Mouse (Mus musculus) kidney, postnatal 4 days (tissue): ENCODE data around the gene Tmem135.

ENCODE experiments used
- DNase-seq, 2 experiments: peaks; one replicate each; pipeline ENCODE4 v3.0.0; 2021; ENCODE audit warnings: mixed read lengths in 2 of 2

The Tmem135 gene

GRCm38 (mm10) chr7:89404081-89404733, at the start of gene Tmem135, which contains the start of gene Fzd4:
Gene Tmem135 (minus strand): TSS chr7:89404222.
Gene Fzd4 (plus strand): TSS chr7:89404355.
- peak; percentile 98 to 99 for DNase-seq

GRCm38 (mm10) chr7:89450312-89450711, 46.3 kb upstream of the Tmem135 start:
- DNase-seq: no peak

GRCm38 (mm10) chr7:89445137-89445536, 41.1 kb upstream of the Tmem135 start:
- no peak for DNase-seq

GRCm38 (mm10) chr7:89442242-89442641, 38.2 kb upstream of the Tmem135 start:
- DNase-seq: no peak

- DNase-seq: no peak
Observed at GRCm38 (mm10) chr7:89441291-89441690, 37.3 kb upstream of the Tmem135 start.

GRCm38 (mm10) chr7:89437589-89437988, 33.6 kb upstream of the Tmem135 start:
- DNase-seq: peak; percentile 69 to 76

GRCm38 (mm10) chr7:89436404-89436803, 32.4 kb upstream of the Tmem135 start:
- DNase-seq: no peak

- peak; percentile 65 to 75 for DNase-seq
Observed at GRCm38 (mm10) chr7:89433893-89434616, 30.0 kb upstream of the Tmem135 start.

GRCm38 (mm10) chr7:89433193-89433892, 29.3 kb upstream of the Tmem135 start:
- peak; percentile 66 to 71 for DNase-seq

- DNase-seq: no peak
Observed at GRCm38 (mm10) chr7:89431185-89431584, 27.2 kb upstream of the Tmem135 start.

- DNase-seq: no peak
Observed at GRCm38 (mm10) chr7:89429326-89429725, 25.3 kb upstream of the Tmem135 start.

GRCm38 (mm10) chr7:89428804-89429203, 24.8 kb upstream of the Tmem135 start:
- no peak for DNase-seq

- DNase-seq: no peak
Observed at GRCm38 (mm10) chr7:89427101-89427500, 23.1 kb upstream of the Tmem135 start.

- DNase-seq: no peak
Observed at GRCm38 (mm10) chr7:89425803-89426725, 22.0 kb upstream of the Tmem135 start.

GRCm38 (mm10) chr7:89424659-89425058, 20.6 kb upstream of the Tmem135 start:
- no peak for DNase-seq

- DNase-seq: no peak
Observed at GRCm38 (mm10) chr7:89423688-89424255, 19.8 kb upstream of the Tmem135 start.

GRCm38 (mm10) chr7:89423194-89423593, 19.2 kb upstream of the Tmem135 start:
- DNase-seq: no peak

GRCm38 (mm10) chr7:89422650-89423049, 18.6 kb upstream of the Tmem135 start:
- DNase-seq: no peak

- no peak for DNase-seq
Observed at GRCm38 (mm10) chr7:89421294-89421693, 17.3 kb upstream of the Tmem135 start.

GRCm38 (mm10) chr7:89418917-89419679, 15.1 kb upstream of the Tmem135 start:
- no peak for DNase-seq

GRCm38 (mm10) chr7:89418127-89418653, 14.2 kb upstream of the Tmem135 start:
- peak in 1 of 2 experiments; percentile 35 for DNase-seq
